Mouse (Mus musculus): ENCODE results near the gene Il27ra.

- TF ChIP-seq MYOG (IDR thresholded peaks at IDR 0.05; ENCODE audit: control insufficient read depth, extremely low read depth, insufficient read length) (no peak), USF1 (IDR thresholded peaks at IDR 0.05; ENCODE audit: low read depth) (no peak)
Measured at GRCm38 (mm10) chr8:84032777-84033176, 9.6 kb downstream of the Il27ra start.

All from C2C12 (cell line).